Mouse (Mus musculus) adrenal gland, postnatal 4 days (tissue): ENCODE results near the gene Adam15. TPM values are rescaled to one million over a fixed set of nuclear protein-coding genes. Genes with fewer than 3 reads are reported as not detected.

Source experiments
- DNase-seq, 2 experiments: peaks; one replicate each; pipeline ENCODE4 v3.0.0; 2021 to 2022; ENCODE audit warnings: low spot score in 2 of 2, mixed read lengths in 2 of 2
- total RNA-seq, 2 experiments: library from RNA; stranded (reverse); gene quantifications; 2 replicates each; pipeline ENCODE4 v1.2.3; 2021

Gene Adam15
- total RNA-seq, 2 experiments from 2014 or later: 60.7 to 74.6 TPM

- no peak for DNase-seq
These were observed 22.4 kb downstream of the Adam15 start for GRCm38 (mm10) chr3:89327371-89327870.

DNA sequence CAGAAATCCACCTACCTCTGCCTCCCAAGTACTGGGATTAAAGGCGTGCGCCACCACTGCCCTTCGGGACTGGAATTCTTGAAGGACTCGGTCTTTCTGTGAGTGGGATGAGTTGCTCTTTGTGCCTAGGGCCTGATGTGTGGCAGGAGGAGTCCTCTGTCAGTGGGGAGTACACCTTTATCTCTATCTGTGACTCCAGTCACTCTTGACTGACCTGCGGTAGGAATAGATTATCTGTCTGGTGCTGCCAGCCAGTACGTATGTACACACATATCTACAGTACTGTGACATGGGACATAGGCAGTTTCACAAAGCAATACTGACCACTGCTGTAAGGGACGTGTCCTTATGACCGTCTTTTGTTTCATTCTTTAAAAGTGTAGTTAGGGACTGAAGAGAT is 23.9 kb downstream of the Adam15 start:
- no peak for DNase-seq

GRCm38 (mm10) chr3:89322514-89323165 is 27.2 kb downstream of the Adam15 start, which contains the start of gene Efna3:
TSS of gene Efna3 (minus strand) at chr3:89322965.
- DNase-seq: no peak

GRCm38 (mm10) chr3:89322131-89322500 is 27.7 kb downstream of the Adam15 start:
- no peak for DNase-seq

- no peak for DNase-seq
These were observed 28.3 kb downstream of the Adam15 start for GRCm38 (mm10) chr3:89321183-89322130.

GRCm38 (mm10) chr3:89320581-89321182 is 29.1 kb downstream of the Adam15 start:
- no peak for DNase-seq

DNA sequence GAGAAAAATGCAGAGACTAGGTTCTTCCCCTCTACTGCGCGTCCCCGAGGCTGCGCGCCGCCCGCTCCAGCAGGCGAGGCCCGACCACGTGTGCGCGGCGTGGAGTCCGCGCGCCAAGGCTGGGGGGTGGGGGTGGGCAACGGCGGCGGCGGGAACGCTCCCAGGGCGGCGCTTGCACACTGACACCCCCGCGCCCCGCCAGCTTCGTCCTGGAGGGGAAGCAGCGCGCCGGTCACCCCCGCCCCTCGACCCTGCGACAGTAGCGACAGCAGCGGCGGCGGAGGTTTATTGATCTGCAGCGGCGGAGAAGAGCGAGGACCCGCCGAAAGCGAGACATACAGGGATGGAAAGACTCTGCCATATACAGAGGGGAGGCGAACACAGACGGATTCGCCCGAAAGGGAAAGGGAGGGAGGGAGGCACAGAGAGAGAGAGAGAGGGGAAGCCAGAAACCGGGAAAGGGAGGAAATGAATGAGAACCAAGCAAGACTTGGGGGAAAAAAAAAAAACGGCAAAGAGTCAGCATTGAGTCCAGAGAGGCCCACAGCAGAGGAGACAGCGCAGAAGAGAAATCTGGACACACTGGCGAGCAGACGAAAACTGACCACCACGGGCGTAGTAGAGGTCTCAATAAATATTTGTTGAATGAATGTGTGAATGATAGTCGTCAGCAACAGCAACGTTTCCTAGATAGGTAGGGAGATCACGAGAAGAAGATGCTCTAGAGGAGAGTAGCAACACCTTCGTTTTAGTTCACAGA is 30.0 kb downstream of the Adam15 start:
- DNase-seq: no peak

GRCm38 (mm10) chr3:89318971-89319590 is 30.7 kb downstream of the Adam15 start:
- DNase-seq: no peak

GRCm38 (mm10) chr3:89318316-89318715 is 31.5 kb downstream of the Adam15 start:
- no peak for DNase-seq

GRCm38 (mm10) chr3:89317246-89317645 is 32.5 kb downstream of the Adam15 start:
- no peak for DNase-seq

DNA sequence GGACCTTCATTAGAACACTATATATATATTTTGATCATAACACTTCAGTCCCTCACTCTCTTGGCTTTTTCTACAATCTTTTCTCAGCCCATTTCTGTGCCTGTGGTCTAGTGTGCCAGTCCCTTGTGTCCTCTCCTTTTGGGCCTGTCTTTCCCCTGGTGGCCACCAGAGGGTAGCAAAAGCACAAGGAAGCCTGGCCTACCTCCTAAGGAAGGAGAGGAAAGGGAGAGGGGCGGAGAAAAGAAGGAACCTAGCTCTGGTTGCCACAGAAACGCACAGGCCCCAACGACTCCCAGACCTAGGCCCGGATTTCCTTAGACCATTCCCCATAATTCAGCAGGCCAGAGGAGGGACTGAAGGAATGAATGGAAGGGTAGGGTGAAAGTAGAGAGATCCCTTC is 33.0 kb downstream of the Adam15 start:
- DNase-seq: peak in 1 of 2 experiments; percentile 75

DNA sequence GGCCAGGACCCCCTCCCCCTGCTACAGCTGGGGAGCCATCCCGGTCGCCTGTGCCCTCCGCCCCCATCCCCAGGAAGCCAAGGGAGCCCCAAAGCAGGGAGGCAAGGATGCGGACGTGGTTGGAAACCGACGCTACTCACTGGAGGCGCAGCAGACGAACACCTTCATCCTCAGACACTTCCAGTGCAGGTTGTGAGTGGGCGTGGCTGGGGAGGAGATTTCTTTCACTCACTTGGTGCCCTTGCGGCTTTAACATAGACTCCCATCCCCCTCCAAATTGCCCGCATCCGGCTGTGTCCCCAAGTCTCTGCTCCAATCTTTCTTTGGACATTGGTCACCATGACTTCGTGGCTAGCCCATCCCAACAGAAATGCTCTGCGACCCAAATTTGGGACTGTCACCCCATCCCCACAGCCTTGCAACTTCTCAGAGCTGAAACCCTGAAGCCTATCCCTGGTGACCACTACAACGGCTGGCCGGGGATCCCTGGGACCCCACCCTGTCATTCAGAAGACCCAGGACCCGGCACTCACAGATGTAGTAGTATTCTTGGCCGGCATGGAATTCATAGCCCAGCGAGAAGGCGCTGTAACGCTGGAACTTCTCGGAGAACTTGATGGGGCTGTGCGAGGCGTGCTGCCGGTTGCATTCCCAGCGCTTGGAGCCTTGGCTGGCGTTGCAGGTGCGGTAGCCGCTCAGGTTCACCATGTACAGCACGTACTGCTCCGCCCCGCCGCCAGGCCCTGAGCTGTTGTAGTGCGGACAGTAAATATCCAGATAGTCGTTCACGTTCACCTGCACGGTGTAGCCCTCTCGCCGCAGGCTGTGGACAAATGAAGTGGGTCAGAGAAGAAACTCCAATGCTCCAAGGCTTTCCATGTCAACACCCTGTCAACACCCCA is 33.6 kb downstream of the Adam15 start:
- no peak for DNase-seq

- DNase-seq: peak; percentile 54 to 65
These were observed 34.4 kb downstream of the Adam15 start for GRCm38 (mm10) chr3:89315195-89315929.

GRCm38 (mm10) chr3:89314791-89315190 is 35.0 kb downstream of the Adam15 start:
- no peak for DNase-seq

DNA sequence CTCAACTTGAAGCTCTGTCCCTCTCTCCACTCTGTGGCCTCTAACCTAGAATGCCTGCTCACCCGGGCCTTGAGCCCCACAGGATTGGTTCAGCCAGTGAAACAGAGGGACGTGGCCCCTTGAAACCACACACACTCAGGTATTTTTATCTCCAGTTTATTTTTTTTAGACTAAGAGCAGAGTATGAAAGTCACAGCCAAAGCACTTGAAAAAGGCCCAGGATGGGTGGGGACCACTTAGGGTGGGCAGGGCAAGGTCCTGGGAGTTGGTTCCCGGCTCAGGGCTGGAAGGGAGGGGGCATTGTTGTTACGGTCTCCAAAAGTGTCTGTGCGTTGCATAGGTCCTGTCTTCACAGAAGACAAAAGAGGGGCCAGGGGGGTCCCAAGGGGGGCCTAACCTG is 35.5 kb downstream of the Adam15 start:
- DNase-seq: no peak

DNA sequence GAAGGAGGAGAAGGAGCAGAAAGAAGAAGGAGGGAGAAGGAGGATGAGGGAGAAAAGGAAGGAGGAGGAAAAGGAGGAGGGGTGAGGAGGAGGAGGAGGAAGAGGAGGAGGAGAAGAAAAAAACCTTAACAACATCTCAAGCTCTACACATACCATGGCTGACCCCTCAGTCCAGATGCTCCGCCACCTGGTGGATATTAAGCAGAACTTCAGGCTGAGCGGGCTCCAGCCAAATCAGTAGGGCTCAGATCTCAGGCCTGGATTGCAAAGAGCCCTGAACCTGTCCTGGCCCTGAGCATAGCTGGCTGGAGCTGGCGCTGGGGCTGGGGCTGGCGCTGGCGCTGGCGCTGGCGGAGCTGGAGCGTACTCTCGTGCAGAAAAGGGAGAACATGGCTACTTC is 41.7 kb downstream of the Adam15 start:
- peak in 1 of 2 experiments; percentile 39 for DNase-seq

DNA sequence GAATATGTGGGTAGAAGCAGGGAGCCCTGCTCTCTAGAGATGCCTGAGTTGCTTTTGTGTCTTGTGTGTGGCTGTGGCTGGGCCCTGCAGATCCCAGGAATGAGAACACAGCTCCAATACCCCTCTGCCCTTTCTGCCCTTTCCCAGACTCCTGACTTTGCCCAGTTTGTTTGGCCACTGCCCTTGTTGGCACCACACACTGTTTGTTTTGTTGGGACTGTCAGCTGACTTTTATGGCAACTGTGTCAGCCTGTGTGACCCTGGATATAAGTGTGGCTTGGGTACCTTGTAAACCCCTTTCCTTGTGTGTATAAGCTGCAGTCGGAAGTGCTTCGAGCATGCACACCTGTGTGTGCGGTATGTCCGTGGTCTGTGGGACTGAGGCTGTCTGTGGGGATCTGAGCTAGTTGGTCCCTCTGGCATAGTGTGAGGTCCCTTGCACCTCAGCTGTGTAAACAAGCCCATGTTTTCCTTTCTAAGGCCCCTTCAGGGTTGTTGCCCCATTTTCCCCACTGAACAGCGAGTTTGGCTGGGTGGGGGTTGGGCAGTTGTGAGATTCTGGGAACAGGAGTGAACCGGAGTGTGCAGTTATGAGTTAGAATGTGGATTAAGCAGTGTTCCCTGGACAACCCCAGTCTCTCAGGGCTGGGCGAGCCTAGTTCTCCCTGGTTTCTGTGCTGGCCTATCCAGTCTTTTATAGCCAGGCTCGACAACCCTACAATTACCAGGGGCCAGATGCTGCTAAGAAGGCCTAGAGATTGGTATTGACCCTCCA is 44.1 kb downstream of the Adam15 start:
- no peak for DNase-seq

DNA sequence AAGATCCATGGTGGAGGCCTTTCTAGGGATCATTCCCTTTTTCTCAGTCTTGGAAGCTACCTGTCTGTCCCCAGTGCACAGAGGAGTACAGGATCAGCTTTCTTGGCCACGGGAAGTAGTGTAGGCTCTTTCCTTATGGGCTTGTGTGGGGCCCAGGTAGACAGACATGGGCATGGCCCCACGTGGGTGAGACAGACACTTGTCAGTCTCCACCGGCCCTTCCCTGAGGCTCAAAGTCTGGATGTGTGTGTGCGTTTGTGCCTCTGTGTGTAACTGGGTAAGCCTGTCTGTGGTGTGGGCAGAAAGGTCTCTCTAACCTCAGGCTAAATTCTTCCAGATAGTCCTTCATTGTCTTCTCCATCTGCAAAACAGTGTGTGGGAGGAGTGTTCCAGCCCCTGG is 44.7 kb downstream of the Adam15 start:
- no peak for DNase-seq
